8 mouse cellular contexts compared by ENCODE assay signal in genomic region chr2:116072706-116073105, GRCm38 (mm10). TPM values are rescaled to one million over a fixed set of nuclear protein-coding genes. Genes with fewer than 3 reads are reported as not detected.
DNase-seq lines count a peak whose midpoint lies in the region; ATAC-seq lines count a peak whose summit lies in the region.

No protein-coding gene starts in this region.

- H3K9me3 ChIP-seq in heart, embryonic 13.5 days, result no peaks in the 10 kb centered on the region
- no peaks in the 10 kb centered on the region for H3K9me3 ChIP-seq in forebrain, embryonic 14.5 days (replicated peaks; ENCODE audit: control insufficient read depth, low read length)
- no peaks in the 10 kb centered on the region for H3K9me3 ChIP-seq in limb, embryonic 15.5 days

- 23% methylated on average over 5 of the region's 5 CpGs for WGBS in heart, embryonic 13.5 days
- WGBS in forebrain, embryonic 14.5 days, result 7% methylated on average over 5 of the region's 5 CpGs
- WGBS in limb, embryonic 15.5 days, result 12% methylated on average over 5 of the region's 5 CpGs

- H3K27me3 ChIP-seq in heart, embryonic 13.5 days (replicated peaks), result no peaks in the 10 kb centered on the region; the same call in 1 of the 2 replicates
- 0 out of 2 replicates have a peak, but pooled peaks cover 8% of the 10 kb centered on the region for H3K27me3 ChIP-seq in forebrain, embryonic 14.5 days (replicated peaks; ENCODE audit: control insufficient read depth, insufficient read depth, low read length)
- peaks cover 91% of the 10 kb centered on the region for H3K27me3 ChIP-seq in limb, embryonic 15.5 days

- peaks cover 37% of the 10 kb centered on the region for H3K4me1 ChIP-seq in heart, embryonic 13.5 days
- H3K4me1 ChIP-seq in forebrain, embryonic 14.5 days (ENCODE audit: control insufficient read depth, insufficient read depth, low read length), result peaks cover 15% of the 10 kb centered on the region; the same call in 1 of the 2 replicates
- peaks cover 18% of the 10 kb centered on the region for H3K4me1 ChIP-seq in limb, embryonic 15.5 days

- H3K27ac ChIP-seq in heart, embryonic 13.5 days (replicated peaks), result peak overlapping the region; percentile 70; the same call in 1 of the 2 replicates
- peak overlapping the region; percentile 99 for H3K27ac ChIP-seq in forebrain, embryonic 14.5 days (ENCODE audit: low read depth, low read length)
- H3K27ac ChIP-seq in limb, embryonic 15.5 days, result no peak overlapping the region

- H3K4me2 ChIP-seq in heart, embryonic 13.5 days, result peak overlapping the region; percentile 90
- H3K4me2 ChIP-seq in forebrain, embryonic 14.5 days (ENCODE audit: low read length), result peak overlapping the region; percentile 81
- H3K4me2 ChIP-seq in limb, embryonic 15.5 days, result peak overlapping the region; percentile 45; the same call in 1 of the 2 replicates

- peak overlapping the region; percentile 92 for H3K4me3 ChIP-seq in heart, embryonic 13.5 days
- H3K4me3 ChIP-seq in forebrain, embryonic 14.5 days (ENCODE audit: low read depth, low read length), result peak overlapping the region; percentile 70
- no peak overlapping the region for H3K4me3 ChIP-seq in limb, embryonic 15.5 days

- DNase-seq in heart, postnatal 4 days, result no peak
- DNase-seq in brain, adult 2 months (ENCODE audit: low read depth, low spot score), result peak; percentile 31
- DNase-seq in forebrain, embryonic 14.5 days (ENCODE audit: low spot score), result peak; percentile 43
- DNase-seq in right cerebral cortex, postnatal 4 days, result no peak
- no peak for DNase-seq in cerebellum, adult 8-10 months

- no peak for ATAC-seq in heart, embryonic 13.5 days (ENCODE audit: extremely low read depth, insufficient number of reproducible peaks, low FRiP score, low TSS enrichment)
- ATAC-seq in forebrain, embryonic 14.5 days, result no peak
- no peak for ATAC-seq in limb, embryonic 15.5 days (ENCODE audit: insufficient number of reproducible peaks, low FRiP score, low TSS enrichment, low read depth)
- no peak for ATAC-seq in megakaryocyte-erythroid progenitor cell, adult 5-6 weeks (replicated peaks; ENCODE audit: low FRiP score, low TSS enrichment, poor library complexity, severe bottlenecking)

- peak overlapping the region; percentile 100 for H3K9ac ChIP-seq in heart, embryonic 13.5 days
- peak overlapping the region; percentile 99 for H3K9ac ChIP-seq in forebrain, embryonic 14.5 days (ENCODE audit: low read length)
- H3K9ac ChIP-seq in limb, embryonic 15.5 days, result no peak overlapping the region

- H3K36me3 ChIP-seq in heart, embryonic 13.5 days, result no peaks in the 10 kb centered on the region
- H3K36me3 ChIP-seq in forebrain, embryonic 14.5 days (ENCODE audit: control insufficient read depth, insufficient read depth, low read length), result no peaks in the 10 kb centered on the region
- H3K36me3 ChIP-seq in limb, embryonic 15.5 days, result no peaks in the 10 kb centered on the region

RNA-seq across cellular contexts. Expression of gene Meis2, which starts 7.1 kb away (rescaled TPM):
- 30.1 and 32.0 TPM in 2 replicates for polyA plus RNA-seq in heart, embryonic 13.5 days (2015; fragmentation: Nextera tagmentation; extraction: Ambion mirVana)
- total RNA-seq in heart, postnatal 4 days (2021), result 10 to 100 TPM; 33.2 to 36.6 TPM
- 99.1 and 114 TPM in 2 replicates for polyA plus RNA-seq in forebrain, embryonic 14.5 days (2014; fragmentation: Nextera tagmentation; extraction: Ambion mirVana)
- 13.7 and 17.1 TPM in 2 replicates for polyA plus RNA-seq in limb, embryonic 15.5 days (2015; fragmentation: Nextera tagmentation; extraction: Ambion mirVana)
- not detected in 2 replicates for total RNA-seq in megakaryocyte-erythroid progenitor cell, adult 5-6 weeks (2014; fragmentation: Nextera tagmentation)
- 0.46 TPM in 1 of 2 replicates, not detected in the other for total RNA-seq in megakaryocyte-erythroid progenitor cell, adult 5-6 weeks (2017)

Comparison
In these comparisons a context has a peak if more than half of its experiments do, and no peak if none do; other contexts are left out.
1. DNase-seq: peak in brain, adult 2 months (single experiment) and forebrain, embryonic 14.5 days (single experiment); none in heart, postnatal 4 days (single experiment), right cerebral cortex, postnatal 4 days (single experiment) and cerebellum, adult 8-10 months (single experiment).
2. Peak in every context shown above with its lines, with median percentiles within 50 percentile points of each other: H3K4me2 ChIP-seq.